Mouse (Mus musculus) intestine, embryonic 14.5 days (tissue): Measurements from ENCODE around the gene Nfs1. TPM values are rescaled to one million over a fixed set of nuclear protein-coding genes. Genes with fewer than 3 reads are reported as not detected.

ENCODE experiments used
- ATAC-seq: fragments of 200-750 bp; cut with Nextera tagmentation; replicated peaks from 2 replicates; pipeline ENCODE4 v1.8.0; 2017; ENCODE audit warnings: low read depth, moderate number of reproducible peaks, moderate TSS enrichment, moderate library complexity; ENCODE audit not compliant: low FRiP score, low TSS enrichment
- DNase-seq: peaks from one replicate; pipeline ENCODE4 v3.0.0-alpha.2; 2018; ENCODE audit warnings: low spot score
- H3K27ac ChIP-seq: fragments of 300-500 bp; sonication (generic); 2 replicates; pipeline ENCODE4 v1.5.1; 2014; ENCODE audit warnings: low read depth, mild to moderate bottlenecking, control low read depth
- H3K27me3 ChIP-seq: fragments of 300-500 bp; sonication (generic); replicated peaks from 2 replicates; pipeline ENCODE4 v1.6.1; 2014; ENCODE audit warnings: low read length, control low read depth; ENCODE audit not compliant: control insufficient read depth, insufficient read depth
- H3K36me3 ChIP-seq: fragments of 300-500 bp; sonication (generic); 2 replicates; pipeline ENCODE4 v1.6.1; 2014; ENCODE audit warnings: low read length, control low read depth; ENCODE audit not compliant: control insufficient read depth, insufficient read depth
- H3K4me1 ChIP-seq: fragments of 300-500 bp; sonication (generic); replicated peaks from 2 replicates; pipeline ENCODE4 v1.6.1; 2014; ENCODE audit warnings: low read length, control low read depth, mixed read lengths; ENCODE audit not compliant: control insufficient read depth, insufficient read depth
- H3K4me2 ChIP-seq: fragments of 300-500 bp; sonication (generic); 2 replicates; pipeline ENCODE4 v1.6.1; 2014; ENCODE audit warnings: low read length
- H3K4me3 ChIP-seq: fragments of 300-500 bp; sonication (generic); 2 replicates; pipeline ENCODE4 v1.5.1; 2014; ENCODE audit warnings: low read depth, low read length, control low read depth, mixed read lengths
- H3K9ac ChIP-seq: fragments of 300-500 bp; sonication (generic); 2 replicates; pipeline ENCODE4 v1.6.1; 2014; ENCODE audit warnings: mild to moderate bottlenecking, low read length
- H3K9me3 ChIP-seq: fragments of 300-500 bp; sonication (generic); 2 replicates; pipeline ENCODE4 v1.6.1; 2016; ENCODE audit warnings: low read length, control low read depth; ENCODE audit not compliant: control insufficient read depth
- WGBS: fragments of 180-500 bp; shearing (Covaris S2); extraction: QIAGEN DNeasy Blood & Tissue Kit; methylation state at CpG from one replicate; pipeline ENCODE4 v1.1.7; 2014; 5-methylcytosine and 5-hydroxymethylcytosine counted together
- polyA plus RNA-seq: library from polyadenylated mRNA; unstranded; fragments of >200 nt; fragmentation: Nextera tagmentation; extraction: Ambion mirVana; gene quantifications from 2 replicates; pipeline ENCODE4 v1.2.1, GENCODE M21; 2014

Nfs1 gene
- polyA plus RNA-seq, 1 experiment from 2014 or later: 51.1 TPM

- H3K9ac ChIP-seq: peak overlapping the region; percentile 99
- WGBS: 14% methylated on average over 8 of the region's 8 CpGs
- H3K4me2 ChIP-seq: peak overlapping the region; percentile 63
- DNase-seq (peak; percentile 41), ATAC-seq (no peak)
- H3K27me3 ChIP-seq: no peaks in the 10 kb centered on the region
- H3K27ac ChIP-seq: peak overlapping the region; percentile 78
- peak overlapping the region; percentile 80 for H3K4me3 ChIP-seq
- peaks cover 12% of the 10 kb centered on the region for H3K4me1 ChIP-seq
- peaks cover 28% of the 10 kb centered on the region for H3K36me3 ChIP-seq
- H3K9me3 ChIP-seq: no peaks in the 10 kb centered on the region
Measured at GRCm38 (mm10) chr2:156180824-156181590, 37.0 kb upstream of the Nfs1 start.

GRCm38 (mm10) chr2:156180094-156180821 is 36.3 kb upstream of the Nfs1 start, which contains the start of gene Rbm39:
TSS of gene Rbm39 (minus strand) at chr2:156180238.
- Histone ChIP-seq H3K4me3 (peak within 1 kb of the TSS; percentile 80), H3K4me2 (peak within 1 kb of the TSS; percentile 88), H3K27me3 (no peaks in the 10 kb centered on the region), H3K4me1 (peaks cover 12% of the 10 kb centered on the region), H3K9ac (peak within 1 kb of the TSS; percentile 99), H3K9me3 (no peaks in the 10 kb centered on the region), H3K36me3 (peaks cover 35% of the 10 kb centered on the region), H3K27ac (peak within 1 kb of the TSS; percentile 96)
- WGBS: under 1% methylated on average over 47 of the region's 47 CpGs
- ATAC-seq (peak; percentile 96), DNase-seq (peak; percentile 100)

- Histone ChIP-seq H3K4me2 (no peak overlapping the region), H3K36me3 (peaks cover 40% of the 10 kb centered on the region)
Measured at GRCm38 (mm10) chr2:156179796-156180093, 35.8 kb upstream of the Nfs1 start.

GRCm38 (mm10) chr2:156179046-156179795 is 35.2 kb upstream of the Nfs1 start:
- Histone ChIP-seq H3K9me3 (no peaks in the 10 kb centered on the region), H3K4me1 (peaks cover 12% of the 10 kb centered on the region), H3K4me3 (peak overlapping the region; percentile 80), H3K27me3 (no peaks in the 10 kb centered on the region), H3K9ac (peak overlapping the region; percentile 99), H3K27ac (peak overlapping the region; percentile 96), H3K4me2 (peak overlapping the region; percentile 88), H3K36me3 (peaks cover 45% of the 10 kb centered on the region)
- under 1% methylated on average over 47 of the region's 47 CpGs for WGBS
- DNase-seq (peak; percentile 92), ATAC-seq (peak; percentile 54)

More at GRCm38 (mm10) chr2:156179796-156180093, 35.8 kb upstream of the Nfs1 start:
- H3K27me3 ChIP-seq: no peaks in the 10 kb centered on the region
- H3K4me3 ChIP-seq: peak overlapping the region; percentile 80
- ATAC-seq (no peak), DNase-seq (no peak)
- peak overlapping the region; percentile 99 for H3K9ac ChIP-seq
- peak overlapping the region; percentile 96 for H3K27ac ChIP-seq
- H3K4me1 ChIP-seq: peaks cover 12% of the 10 kb centered on the region
- no peaks in the 10 kb centered on the region for H3K9me3 ChIP-seq
- under 1% methylated on average over 41 of the region's 41 CpGs for WGBS

- H3K4me2 ChIP-seq: peak overlapping the region; percentile 88
- peak; percentile 51 for DNase-seq
- H3K27me3 ChIP-seq: no peaks in the 10 kb centered on the region
- peak overlapping the region; percentile 80 for H3K4me3 ChIP-seq
- no peaks in the 10 kb centered on the region for H3K9me3 ChIP-seq
- peak overlapping the region; percentile 14; the same call in 1 of the 2 replicates for H3K9ac ChIP-seq
- no peak for ATAC-seq
- 74% methylated on average over 7 of the region's 7 CpGs for WGBS
- H3K36me3 ChIP-seq: peaks cover 59% of the 10 kb centered on the region
- peaks cover 12% of the 10 kb centered on the region for H3K4me1 ChIP-seq
- no peak overlapping the region for H3K27ac ChIP-seq
Measured at GRCm38 (mm10) chr2:156177651-156178050, 33.7 kb upstream of the Nfs1 start.

GRCm38 (mm10) chr2:156177079-156177478 is 33.1 kb upstream of the Nfs1 start:
- DNase-seq: peak; percentile 41
- Histone ChIP-seq H3K4me3 (0 out of 2 replicates have a peak overlapping the region, but pooled peaks have one; percentile 11), H3K27ac (no peak overlapping the region), H3K27me3 (no peaks in the 10 kb centered on the region), H3K36me3 (peaks cover 64% of the 10 kb centered on the region), H3K9ac (no peak overlapping the region), H3K4me2 (no peak overlapping the region; the same call in 1 of the 2 replicates), H3K9me3 (no peaks in the 10 kb centered on the region), H3K4me1 (peaks cover 12% of the 10 kb centered on the region)
- ATAC-seq: no peak
- WGBS: 86% methylated on average over 6 of the region's 6 CpGs

GRCm38 (mm10) chr2:156166557-156166956 is 22.6 kb upstream of the Nfs1 start:
- 93% methylated on average over 5 of the region's 5 CpGs for WGBS
- H3K9me3 ChIP-seq: no peaks in the 10 kb centered on the region
- no peaks in the 10 kb centered on the region for H3K4me1 ChIP-seq
- DNase-seq (peak; percentile 47), ATAC-seq (no peak)
- H3K9ac ChIP-seq: no peak overlapping the region
- H3K27me3 ChIP-seq: no peaks in the 10 kb centered on the region
- no peak overlapping the region for H3K4me2 ChIP-seq
- peaks cover 99% of the 10 kb centered on the region for H3K36me3 ChIP-seq
- no peak overlapping the region for H3K4me3 ChIP-seq
- H3K27ac ChIP-seq: no peak overlapping the region

- Histone ChIP-seq H3K4me2 (no peak overlapping the region), H3K4me1 (no peaks in the 10 kb centered on the region), H3K27ac (no peak overlapping the region), H3K36me3 (peaks cover 98% of the 10 kb centered on the region), H3K9ac (no peak overlapping the region), H3K4me3 (no peak overlapping the region), H3K27me3 (no peaks in the 10 kb centered on the region), H3K9me3 (no peaks in the 10 kb centered on the region)
- DNase-seq (no peak), ATAC-seq (no peak)
- 94% methylated on average over 1 of the region's 1 CpGs for WGBS
Measured at GRCm38 (mm10) chr2:156165478-156165877, 21.5 kb upstream of the Nfs1 start.
